Mouse (Mus musculus): Measurements from ENCODE around the gene Spred1. TPM values are rescaled to one million over a fixed set of nuclear protein-coding genes. Genes with fewer than 3 reads are reported as not detected.

Gene Spred1
- polyA plus RNA-seq, 1 experiment from 2014 or later: 22.2 TPM

DNA sequence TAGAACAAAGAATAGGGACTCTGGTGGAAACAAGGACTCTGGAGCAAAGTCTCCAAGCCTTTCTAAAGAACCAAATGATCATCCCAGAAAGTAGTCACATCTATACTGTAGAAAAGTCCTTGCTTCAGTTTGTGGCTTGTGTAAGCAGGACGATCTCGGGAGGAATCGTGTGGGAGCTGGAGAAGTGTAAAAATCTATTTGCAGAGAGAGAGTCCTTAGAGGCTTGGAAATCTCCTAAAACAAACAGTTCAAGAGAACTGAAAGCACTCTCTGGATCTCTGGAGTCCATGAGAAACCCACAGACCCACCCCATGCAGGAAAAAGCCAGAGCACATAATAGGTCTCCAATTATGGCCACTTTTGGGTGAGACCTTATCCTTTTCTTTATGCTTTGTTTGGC is 31.1 kb upstream of the Spred1 start:
- Histone ChIP-seq H3K36me3 (ENCODE audit: control insufficient read depth, insufficient read depth, low read length) (no peaks in the 10 kb centered on the region), H3K9ac (ENCODE audit: low read length) (no peak overlapping the region), H3K27ac (replicated peaks; ENCODE audit: low read depth, low read length) (no peak overlapping the region), H3K4me1 (ENCODE audit: control insufficient read depth, insufficient read depth, low read length) (peaks cover 9% of the 10 kb centered on the region), H3K27me3 (ENCODE audit: control insufficient read depth, insufficient read depth, low read length) (no peaks in the 10 kb centered on the region), H3K4me3 (ENCODE audit: low read depth, low read length) (no peak overlapping the region), H3K9me3 (ENCODE audit: control insufficient read depth, low read length) (no peaks in the 10 kb centered on the region), H3K4me2 (ENCODE audit: low read depth, severe bottlenecking) (no peak overlapping the region)
- no peak for ATAC-seq (ENCODE audit: insufficient number of reproducible peaks, low FRiP score, low TSS enrichment, low read depth)
- DNase-seq (ENCODE audit: low spot score): no peak
- WGBS: 93% methylated on average over 3 of the region's 3 CpGs

DNA sequence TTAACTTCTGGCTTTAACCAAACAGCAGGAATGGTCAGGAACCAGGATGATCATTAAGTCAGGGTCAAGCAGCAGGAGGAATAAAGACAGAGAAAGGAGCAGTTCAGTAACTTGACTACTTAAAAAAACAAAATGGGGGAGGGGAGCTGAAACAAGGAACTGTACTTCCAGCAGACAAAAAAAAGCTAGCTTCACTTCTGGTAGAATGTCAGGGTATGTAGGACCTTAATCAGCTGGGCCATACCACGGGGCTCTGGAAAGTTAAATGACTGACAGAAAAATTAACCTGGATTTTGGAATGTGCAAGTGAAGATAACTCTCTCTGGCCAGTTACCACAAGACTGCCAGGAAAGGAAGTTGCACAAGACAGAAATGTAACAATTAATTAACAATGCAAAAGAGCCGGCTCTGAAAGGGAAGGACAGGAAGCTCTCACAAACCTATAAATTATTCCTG is 28.2 kb upstream of the Spred1 start:
- no peak for ATAC-seq (ENCODE audit: insufficient number of reproducible peaks, low FRiP score, low TSS enrichment, low read depth)
- WGBS: 17% methylated on average over 2 of the region's 2 CpGs

DNA sequence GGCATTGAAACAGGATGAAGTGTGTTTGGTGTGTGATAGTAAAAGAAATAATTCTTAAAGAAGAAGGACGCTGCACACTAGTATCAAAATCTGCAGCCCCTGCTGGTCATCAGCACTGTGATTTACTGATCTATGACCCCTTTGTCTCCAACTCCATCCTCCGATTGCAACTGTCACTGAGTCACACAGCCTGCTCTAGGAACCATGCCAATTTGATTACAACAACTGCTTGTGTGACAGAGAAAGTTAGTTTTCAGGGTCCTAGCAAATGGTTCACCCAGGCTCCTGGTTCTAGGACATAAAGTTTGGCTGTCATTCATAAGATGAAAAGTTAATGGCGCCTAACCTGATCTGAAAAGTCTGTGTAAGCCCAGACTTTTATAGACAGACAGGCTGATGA is 25.7 kb upstream of the Spred1 start:
- ATAC-seq (ENCODE audit: insufficient number of reproducible peaks, low FRiP score, low TSS enrichment, low read depth) (no peak), DNase-seq (ENCODE audit: low spot score) (no peak)
- peaks cover 9% of the 10 kb centered on the region for H3K4me1 ChIP-seq (ENCODE audit: control insufficient read depth, insufficient read depth, low read length)
- H3K27me3 ChIP-seq (ENCODE audit: control insufficient read depth, insufficient read depth, low read length): no peaks in the 10 kb centered on the region
- H3K4me3 ChIP-seq (ENCODE audit: low read depth, low read length): no peak overlapping the region
- H3K9me3 ChIP-seq (ENCODE audit: control insufficient read depth, low read length): no peaks in the 10 kb centered on the region
- H3K36me3 ChIP-seq (ENCODE audit: control insufficient read depth, insufficient read depth, low read length): no peaks in the 10 kb centered on the region
- no peak overlapping the region for H3K9ac ChIP-seq (ENCODE audit: low read length)
- H3K4me2 ChIP-seq (ENCODE audit: low read depth, severe bottlenecking): no peak overlapping the region
- 66% methylated on average over 3 of the region's 3 CpGs for WGBS
- H3K27ac ChIP-seq (replicated peaks; ENCODE audit: low read depth, low read length): no peak overlapping the region

More for the DNA sequence above, 28.2 kb upstream of the Spred1 start:
- Histone ChIP-seq H3K4me3 (ENCODE audit: low read depth, low read length) (no peak overlapping the region), H3K27me3 (ENCODE audit: control insufficient read depth, insufficient read depth, low read length) (no peaks in the 10 kb centered on the region), H3K27ac (replicated peaks; ENCODE audit: low read depth, low read length) (no peak overlapping the region), H3K4me2 (ENCODE audit: low read depth, severe bottlenecking) (no peak overlapping the region), H3K9ac (ENCODE audit: low read length) (no peak overlapping the region), H3K9me3 (ENCODE audit: control insufficient read depth, low read length) (no peaks in the 10 kb centered on the region), H3K36me3 (ENCODE audit: control insufficient read depth, insufficient read depth, low read length) (no peaks in the 10 kb centered on the region), H3K4me1 (ENCODE audit: control insufficient read depth, insufficient read depth, low read length) (peaks cover 9% of the 10 kb centered on the region)
- no peak for DNase-seq (ENCODE audit: low spot score)

DNA sequence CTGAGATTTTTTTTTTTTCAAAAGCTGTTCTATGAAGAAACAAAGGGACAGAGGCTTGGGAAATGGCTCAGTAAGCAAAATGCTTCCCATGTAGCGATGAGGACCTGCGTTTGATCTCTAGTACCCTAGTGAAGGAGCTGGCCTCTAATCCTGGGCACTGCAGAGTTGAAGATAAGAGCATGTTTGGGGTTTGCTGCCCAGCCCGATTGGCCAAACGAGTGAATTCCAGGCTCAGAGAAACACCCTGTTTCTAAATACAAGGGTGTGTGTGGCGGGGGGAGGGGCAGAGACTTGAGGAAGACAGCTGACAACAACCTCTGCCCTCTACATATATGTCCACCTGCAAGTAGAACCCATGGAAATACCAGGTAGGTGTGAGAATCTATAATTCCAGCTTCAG is 23.9 kb upstream of the Spred1 start:
- DNase-seq (ENCODE audit: low spot score): no peak
- Histone ChIP-seq H3K9me3 (ENCODE audit: control insufficient read depth, low read length) (no peaks in the 10 kb centered on the region), H3K4me2 (ENCODE audit: low read depth, severe bottlenecking) (no peak overlapping the region), H3K9ac (ENCODE audit: low read length) (no peak overlapping the region), H3K4me1 (ENCODE audit: control insufficient read depth, insufficient read depth, low read length) (peaks cover 9% of the 10 kb centered on the region), H3K27ac (replicated peaks; ENCODE audit: low read depth, low read length) (no peak overlapping the region), H3K4me3 (ENCODE audit: low read depth, low read length) (no peak overlapping the region), H3K27me3 (ENCODE audit: control insufficient read depth, insufficient read depth, low read length) (no peaks in the 10 kb centered on the region), H3K36me3 (ENCODE audit: control insufficient read depth, insufficient read depth, low read length) (no peaks in the 10 kb centered on the region)
- no peak for ATAC-seq (ENCODE audit: insufficient number of reproducible peaks, low FRiP score, low TSS enrichment, low read depth)
- WGBS: 74% methylated on average over 5 of the region's 5 CpGs

DNA sequence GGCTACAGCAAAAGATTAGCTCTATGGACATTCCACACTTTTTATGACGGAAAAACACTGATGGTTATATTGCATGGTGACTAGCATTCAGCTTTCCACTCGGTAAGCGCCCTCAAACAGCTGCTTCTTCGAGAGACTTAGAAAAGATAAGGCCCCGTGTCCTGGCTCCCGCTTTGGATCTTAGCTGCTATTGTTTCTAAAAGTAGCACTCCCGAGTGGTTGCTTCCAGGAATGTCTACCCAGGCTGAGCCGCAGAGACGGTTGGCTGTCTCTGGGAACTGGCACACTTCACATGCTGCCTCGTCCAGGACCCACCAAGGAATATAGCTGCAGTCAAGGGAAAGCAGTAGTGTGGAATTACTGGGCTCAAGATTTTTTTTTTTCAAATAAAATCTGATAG is 21.9 kb upstream of the Spred1 start:
- no peak overlapping the region for H3K27ac ChIP-seq (replicated peaks; ENCODE audit: low read depth, low read length)
- no peak for ATAC-seq (ENCODE audit: insufficient number of reproducible peaks, low FRiP score, low TSS enrichment, low read depth)
- 71% methylated on average over 10 of the region's 10 CpGs for WGBS

DNA sequence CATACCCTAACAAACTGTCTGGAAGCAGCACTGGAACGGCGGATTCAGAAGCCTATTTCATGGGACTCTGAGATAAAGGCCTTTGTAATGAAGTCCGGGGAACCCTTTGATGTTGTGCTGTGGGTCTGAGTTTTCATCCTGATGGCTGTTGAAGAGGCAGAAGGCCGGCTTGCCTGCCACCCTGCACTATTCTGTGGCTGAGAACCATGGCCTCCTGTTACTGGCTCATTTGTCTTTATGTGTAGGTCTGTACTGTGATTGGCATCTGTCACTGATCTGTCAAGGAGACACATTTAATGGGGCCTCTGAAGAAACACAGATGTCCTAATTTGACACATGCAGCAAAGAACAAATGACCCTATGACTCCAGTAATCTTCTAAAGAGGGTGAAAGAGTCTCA is 17.7 kb upstream of the Spred1 start:
- no peak overlapping the region for H3K27ac ChIP-seq (replicated peaks; ENCODE audit: low read depth, low read length)
- 11% methylated on average over 4 of the region's 4 CpGs for WGBS
- ATAC-seq (ENCODE audit: insufficient number of reproducible peaks, low FRiP score, low TSS enrichment, low read depth) (no peak), DNase-seq (ENCODE audit: low spot score) (no peak)
- peaks cover 6% of the 10 kb centered on the region; the same call in 1 of the 2 replicates for H3K4me1 ChIP-seq (ENCODE audit: control insufficient read depth, insufficient read depth, low read length)
- no peaks in the 10 kb centered on the region for H3K36me3 ChIP-seq (ENCODE audit: control insufficient read depth, insufficient read depth, low read length)
- H3K9ac ChIP-seq (ENCODE audit: low read length): no peak overlapping the region
- no peaks in the 10 kb centered on the region for H3K9me3 ChIP-seq (ENCODE audit: control insufficient read depth, low read length)
- no peak overlapping the region for H3K4me2 ChIP-seq (ENCODE audit: low read depth, severe bottlenecking)
- no peak overlapping the region for H3K4me3 ChIP-seq (ENCODE audit: low read depth, low read length)
- no peaks in the 10 kb centered on the region for H3K27me3 ChIP-seq (ENCODE audit: control insufficient read depth, insufficient read depth, low read length)

More for the DNA sequence above, 21.9 kb upstream of the Spred1 start:
- Histone ChIP-seq H3K4me2 (ENCODE audit: low read depth, severe bottlenecking) (no peak overlapping the region), H3K4me3 (ENCODE audit: low read depth, low read length) (no peak overlapping the region), H3K9ac (ENCODE audit: low read length) (no peak overlapping the region), H3K4me1 (ENCODE audit: control insufficient read depth, insufficient read depth, low read length) (no peaks in the 10 kb centered on the region), H3K27me3 (ENCODE audit: control insufficient read depth, insufficient read depth, low read length) (no peaks in the 10 kb centered on the region), H3K9me3 (ENCODE audit: control insufficient read depth, low read length) (no peaks in the 10 kb centered on the region), H3K36me3 (ENCODE audit: control insufficient read depth, insufficient read depth, low read length) (no peaks in the 10 kb centered on the region)
- no peak for DNase-seq (ENCODE audit: low spot score)

DNA sequence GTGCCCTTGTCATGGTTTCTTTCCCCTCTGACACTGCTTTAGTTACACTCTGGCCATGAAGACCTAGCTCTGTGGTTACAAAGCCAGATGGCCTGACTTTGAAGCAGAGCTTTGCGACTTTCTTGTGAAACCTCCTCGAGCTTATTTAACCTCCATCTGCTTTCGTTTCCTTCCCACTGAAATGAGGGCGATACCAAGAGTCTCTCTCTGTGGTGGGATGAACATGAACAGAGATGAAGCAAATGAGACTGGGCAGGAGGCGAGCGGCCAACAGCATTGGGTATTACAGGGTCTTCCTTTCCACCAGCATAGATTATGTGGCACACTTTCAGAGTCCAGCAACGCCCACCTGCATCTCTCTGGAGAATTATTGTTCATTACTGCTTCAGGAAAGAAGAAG is 15.8 kb upstream of the Spred1 start:
- Histone ChIP-seq H3K4me1 (ENCODE audit: control insufficient read depth, insufficient read depth, low read length) (peaks cover 6% of the 10 kb centered on the region; the same call in 1 of the 2 replicates), H3K4me3 (ENCODE audit: low read depth, low read length) (no peak overlapping the region), H3K4me2 (ENCODE audit: low read depth, severe bottlenecking) (no peak overlapping the region), H3K27me3 (ENCODE audit: control insufficient read depth, insufficient read depth, low read length) (no peaks in the 10 kb centered on the region), H3K9ac (ENCODE audit: low read length) (no peak overlapping the region), H3K36me3 (ENCODE audit: control insufficient read depth, insufficient read depth, low read length) (no peaks in the 10 kb centered on the region), H3K9me3 (ENCODE audit: control insufficient read depth, low read length) (no peaks in the 10 kb centered on the region), H3K27ac (replicated peaks; ENCODE audit: low read depth, low read length) (no peak overlapping the region)
- no peak for DNase-seq (ENCODE audit: low spot score)
- ATAC-seq (ENCODE audit: insufficient number of reproducible peaks, low FRiP score, low TSS enrichment, low read depth): no peak
- WGBS: 66% methylated on average over 7 of the region's 7 CpGs

DNA sequence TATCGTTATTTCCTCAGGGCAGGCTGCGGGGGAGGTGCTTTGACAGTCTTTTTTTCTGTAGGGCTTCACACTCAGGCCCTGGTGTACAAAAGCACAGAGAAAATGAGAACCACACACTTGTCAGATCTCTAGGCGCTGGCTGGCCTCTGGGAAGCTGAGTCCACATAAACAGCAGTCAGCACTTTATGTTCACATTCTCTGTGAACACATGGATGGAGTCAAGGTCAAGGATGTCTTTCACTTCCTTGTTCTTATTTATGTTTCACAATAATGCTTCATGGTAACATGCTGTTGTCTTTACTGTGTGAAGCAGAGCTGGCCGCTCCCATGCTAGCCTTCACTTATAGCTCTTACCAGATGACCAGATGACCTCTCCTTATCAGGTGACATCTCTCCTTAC is 13.1 kb upstream of the Spred1 start:
- Histone ChIP-seq H3K4me1 (ENCODE audit: control insufficient read depth, insufficient read depth, low read length) (peaks cover 6% of the 10 kb centered on the region; the same call in 1 of the 2 replicates), H3K4me3 (ENCODE audit: low read depth, low read length) (no peak overlapping the region), H3K27ac (replicated peaks; ENCODE audit: low read depth, low read length) (no peak overlapping the region), H3K36me3 (ENCODE audit: control insufficient read depth, insufficient read depth, low read length) (no peaks in the 10 kb centered on the region), H3K27me3 (ENCODE audit: control insufficient read depth, insufficient read depth, low read length) (no peaks in the 10 kb centered on the region), H3K4me2 (ENCODE audit: low read depth, severe bottlenecking) (no peak overlapping the region), H3K9me3 (ENCODE audit: control insufficient read depth, low read length) (no peaks in the 10 kb centered on the region), H3K9ac (ENCODE audit: low read length) (no peak overlapping the region)
- WGBS: 42% methylated on average over 4 of the region's 4 CpGs
- no peak for DNase-seq (ENCODE audit: low spot score)
- no peak for ATAC-seq (ENCODE audit: insufficient number of reproducible peaks, low FRiP score, low TSS enrichment, low read depth)

DNA sequence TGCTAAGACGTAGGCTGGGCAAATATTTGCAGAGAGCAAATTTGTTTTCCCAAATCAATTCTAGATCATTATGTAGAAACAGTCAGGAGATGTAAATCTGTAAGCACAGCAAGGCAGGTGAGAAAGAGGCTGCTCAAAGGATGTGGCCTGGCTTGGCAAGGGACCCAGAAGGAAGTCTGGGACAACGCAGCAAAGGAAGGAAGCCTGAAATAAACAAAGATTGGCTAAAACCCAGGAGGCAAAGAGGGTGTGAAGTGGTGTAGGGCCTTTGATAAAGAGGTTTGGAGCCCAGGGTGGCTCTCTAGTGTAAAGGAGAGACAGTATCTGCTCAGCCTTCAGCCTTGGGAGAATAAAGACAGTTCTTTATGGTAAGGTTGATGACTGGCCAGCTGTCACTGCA is 11.9 kb upstream of the Spred1 start:
- 59% methylated on average over 2 of the region's 2 CpGs for WGBS
- Histone ChIP-seq H3K4me2 (ENCODE audit: low read depth, severe bottlenecking) (no peak overlapping the region), H3K27me3 (ENCODE audit: control insufficient read depth, insufficient read depth, low read length) (no peaks in the 10 kb centered on the region), H3K4me3 (ENCODE audit: low read depth, low read length) (no peak overlapping the region), H3K9ac (ENCODE audit: low read length) (no peak overlapping the region), H3K4me1 (ENCODE audit: control insufficient read depth, insufficient read depth, low read length) (peaks cover 6% of the 10 kb centered on the region; the same call in 1 of the 2 replicates), H3K27ac (replicated peaks; ENCODE audit: low read depth, low read length) (no peak overlapping the region), H3K9me3 (ENCODE audit: control insufficient read depth, low read length) (no peaks in the 10 kb centered on the region), H3K36me3 (ENCODE audit: control insufficient read depth, insufficient read depth, low read length) (no peaks in the 10 kb centered on the region)
- DNase-seq (ENCODE audit: low spot score): no peak
- no peak for ATAC-seq (ENCODE audit: insufficient number of reproducible peaks, low FRiP score, low TSS enrichment, low read depth)

Measured in limb, embryonic 11.5 days (tissue).